Mouse (Mus musculus): ENCODE results near the gene Cd59b. TPM values are rescaled to one million over a fixed set of nuclear protein-coding genes. Genes with fewer than 3 reads are reported as not detected.

The Cd59b gene
- polyA plus RNA-seq, 1 experiment from 2014 or later = 2.3 TPM

Other genes starting within 250 kb of the Cd59b start
- gene Lmo2, start 111.9 kb upstream of the Cd59b start, polyA plus RNA-seq (2015; fragmentation: Nextera tagmentation; extraction: Ambion mirVana) = 4.2 and 4.3 TPM in 2 replicates
- gene Fbxo3, start 42.1 kb upstream of the Cd59b start, polyA plus RNA-seq (2015; fragmentation: Nextera tagmentation; extraction: Ambion mirVana) = 48.2 and 59.2 TPM in 2 replicates
- 1.2 and 2.2 TPM in 2 replicates for gene 4931422A03Rik, start 41.5 kb upstream of the Cd59b start, polyA plus RNA-seq (2015; fragmentation: Nextera tagmentation; extraction: Ambion mirVana)
- 0.13 TPM in 1 of 2 replicates, not detected in the other for gene Gm10912, start 4.0 kb upstream of the Cd59b start, polyA plus RNA-seq (2015; fragmentation: Nextera tagmentation; extraction: Ambion mirVana)
- gene Gm10799, start 1.3 kb upstream of the Cd59b start, polyA plus RNA-seq (2015; fragmentation: Nextera tagmentation; extraction: Ambion mirVana) = not detected in 2 replicates
- gene Cd59a, start 26.0 kb downstream of the Cd59b start, polyA plus RNA-seq (2015; fragmentation: Nextera tagmentation; extraction: Ambion mirVana) = 8.4 and 9.1 TPM in 2 replicates
- gene A930018P22Rik, start 52.9 kb downstream of the Cd59b start, polyA plus RNA-seq (2015; fragmentation: Nextera tagmentation; extraction: Ambion mirVana) = not detected in 2 replicates